Mouse (Mus musculus): ENCODE data around the gene Pole2.
"Not testable (repeated sequence)": the region's sequence is repeated elsewhere in the genome, so short reads cannot be mapped to it uniquely, and the experiment has no call there.

The Pole2 gene

GRCm38 (mm10) chr12:69177526-69177925 is 50.5 kb downstream of the Pole2 start:
- no peak for DNase-seq

GRCm38 (mm10) chr12:69175975-69176374 is 52.0 kb downstream of the Pole2 start:
- DNase-seq: no peak

GRCm38 (mm10) chr12:69171307-69171706 is 56.7 kb downstream of the Pole2 start:
- no peak for DNase-seq

GRCm38 (mm10) chr12:69168461-69169106 is 59.4 kb downstream of the Pole2 start, which contains the start of gene Lrr1:
Gene Lrr1 (plus strand): TSS chr12:69168814.
- DNase-seq: peak; percentile 91

GRCm38 (mm10) chr12:69167656-69168460 is 60.1 kb downstream of the Pole2 start:
- no peak for DNase-seq

- not testable (repeated sequence) for DNase-seq
These were observed 61.0 kb downstream of the Pole2 start for GRCm38 (mm10) chr12:69166861-69167581.

- no peak for DNase-seq
These were observed 63.1 kb downstream of the Pole2 start for GRCm38 (mm10) chr12:69164904-69165303.

- DNase-seq: not testable (repeated sequence)
These were observed 64.4 kb downstream of the Pole2 start for GRCm38 (mm10) chr12:69163586-69163985.

- DNase-seq: not testable (repeated sequence)
These were observed 67.3 kb downstream of the Pole2 start for GRCm38 (mm10) chr12:69160677-69161076.

- DNase-seq: peak; percentile 79
These were observed 68.4 kb downstream of the Pole2 start for GRCm38 (mm10) chr12:69159578-69159940.

- peak; percentile 99 for DNase-seq
These were observed 69.0 kb downstream of the Pole2 start, which contains the start of gene Rps29 for GRCm38 (mm10) chr12:69158765-69159577. Gene Rps29 (minus strand): TSS chr12:69159186.

GRCm38 (mm10) chr12:69158366-69158764 is 69.6 kb downstream of the Pole2 start:
- DNase-seq: peak; percentile 45

GRCm38 (mm10) chr12:69157107-69157506 is 70.9 kb downstream of the Pole2 start:
- no peak for DNase-seq

- DNase-seq: no peak
These were observed 71.6 kb downstream of the Pole2 start for GRCm38 (mm10) chr12:69156436-69156835.

- no peak for DNase-seq
These were observed 72.1 kb downstream of the Pole2 start for GRCm38 (mm10) chr12:69155923-69156322.

All from embryo, embryonic 11 days (tissue).